Mouse (Mus musculus) stomach, postnatal 0 days (tissue): ENCODE measurements at regions not wholly inside any gene's neighbourhood (a gene's known extent, or its start where the extent isn't known, plus 50 kb on each side); places are given as distances from the start of the nearest gene placed in this dataset.

Experiments
- ATAC-seq: fragments of 200-750 bp; cut with Nextera tagmentation; 2 replicates; pipeline ENCODE4 v1.8.0; 2017; ENCODE audit not compliant: low FRiP score, low TSS enrichment
- DNase-seq: peaks from one replicate; pipeline ENCODE4 v3.0.0-alpha.2; 2016; ENCODE audit warnings: low spot score
- H3K27ac ChIP-seq: fragments of 300-500 bp; sonication (generic); replicated peaks from 2 replicates; pipeline ENCODE4 v1.5.1; 2014; ENCODE audit warnings: mild to moderate bottlenecking, control low read depth
- H3K27me3 ChIP-seq: fragments of 300-500 bp; sonication (generic); 2 replicates; pipeline ENCODE4 v1.6.1; 2014; ENCODE audit warnings: low read length; ENCODE audit not compliant: control insufficient read depth, insufficient read depth
- H3K36me3 ChIP-seq: fragments of 300-500 bp; sonication (generic); 2 replicates; pipeline ENCODE4 v1.6.1; 2014; ENCODE audit warnings: low read length, mixed read lengths; ENCODE audit not compliant: control insufficient read depth, insufficient read depth
- H3K4me1 ChIP-seq: fragments of 300-500 bp; sonication (generic); replicated peaks from 2 replicates; pipeline ENCODE4 v1.6.1; 2014; ENCODE audit warnings: antibody characterized with exemption; ENCODE audit not compliant: control insufficient read depth, insufficient read depth
- H3K4me2 ChIP-seq: fragments of 300-500 bp; sonication (generic); replicated peaks from 2 replicates; pipeline ENCODE4 v1.6.1; 2014; ENCODE audit warnings: low read depth, mild to moderate bottlenecking, control low read depth, moderate library complexity
- H3K4me3 ChIP-seq: fragments of 300-500 bp; sonication (generic); 2 replicates; pipeline ENCODE4 v1.5.1; 2014; ENCODE audit warnings: low read depth, low read length, control low read depth
- H3K9ac ChIP-seq: fragments of 300-500 bp; sonication (generic); 2 replicates; pipeline ENCODE4 v1.6.1; 2014; ENCODE audit warnings: mild to moderate bottlenecking, low read length, control low read depth, mixed read lengths
- H3K9me3 ChIP-seq: fragments of 300-500 bp; sonication (generic); 2 replicates; pipeline ENCODE4 v1.6.1; 2016; ENCODE audit warnings: low read length; ENCODE audit not compliant: control insufficient read depth
- CTCF ChIP-seq: IDR thresholded peaks from 2 replicates; pipeline ENCODE4 v1.5.1; 2016; ENCODE audit warnings: antibody characterized with exemption, low read depth, mild to moderate bottlenecking, moderate library complexity
- EP300 ChIP-seq: optimal IDR thresholded peaks from 2 replicates; pipeline ENCODE3; 2016; ENCODE audit warnings: antibody characterized with exemption
- WGBS: fragments of 180-500 bp; shearing (Covaris S2); extraction: QIAGEN DNeasy Blood & Tissue Kit; methylation state at CpG from one replicate; pipeline ENCODE4 v1.1.7; 2014; 5-methylcytosine and 5-hydroxymethylcytosine counted together

- WGBS: 74% methylated on average over 7 of the region's 7 CpGs
- H3K4me2 ChIP-seq: no peak overlapping the region
- no peaks in the 10 kb centered on the region for H3K4me1 ChIP-seq
- H3K9me3 ChIP-seq: no peaks in the 10 kb centered on the region
- H3K27ac ChIP-seq: no peak overlapping the region
- no peak overlapping the region for H3K4me3 ChIP-seq
- TF ChIP-seq EP300 (no peak), CTCF (peak; percentile 22; the same call in 1 of the 2 replicates)
- no peaks in the 10 kb centered on the region for H3K27me3 ChIP-seq
- no peak overlapping the region for H3K9ac ChIP-seq
- H3K36me3 ChIP-seq: no peaks in the 10 kb centered on the region
- DNase-seq: no peak
- no peak for ATAC-seq
Observed at GRCm38 (mm10) chr3:121609845-121610244, 60.7 kb upstream of the 4930432M17Rik start.

GRCm38 (mm10) chr3:121609090-121609489 is 61.5 kb upstream of the 4930432M17Rik start:
- Histone ChIP-seq H3K9ac (no peak overlapping the region), H3K4me2 (no peak overlapping the region), H3K4me1 (no peaks in the 10 kb centered on the region; the same call in 1 of the 2 replicates), H3K9me3 (no peaks in the 10 kb centered on the region), H3K27ac (no peak overlapping the region), H3K27me3 (no peaks in the 10 kb centered on the region), H3K4me3 (no peak overlapping the region), H3K36me3 (no peaks in the 10 kb centered on the region)
- ATAC-seq (no peak), DNase-seq (no peak)
- 44% methylated on average over 7 of the region's 7 CpGs for WGBS
- TF ChIP-seq CTCF (no peak), EP300 (no peak)

- Histone ChIP-seq H3K9ac (no peak overlapping the region), H3K27me3 (no peaks in the 10 kb centered on the region), H3K4me3 (no peak overlapping the region), H3K27ac (peak overlapping the region; percentile 40), H3K4me2 (no peak overlapping the region), H3K9me3 (no peaks in the 10 kb centered on the region), H3K36me3 (no peaks in the 10 kb centered on the region), H3K4me1 (peaks cover 3% of the 10 kb centered on the region; the same call in 1 of the 2 replicates)
- no peak for DNase-seq
- TF ChIP-seq EP300 (no peak), CTCF (no peak; the same call in 1 of the 2 replicates)
- peak; percentile 46 for ATAC-seq
- 32% methylated on average over 6 of the region's 6 CpGs for WGBS
Observed at GRCm38 (mm10) chr3:121604737-121605136, 65.8 kb upstream of the 4930432M17Rik start.

GRCm38 (mm10) chr3:121604081-121604480 is 66.5 kb upstream of the 4930432M17Rik start:
- Histone ChIP-seq H3K36me3 (no peaks in the 10 kb centered on the region), H3K4me3 (no peak overlapping the region), H3K9me3 (no peaks in the 10 kb centered on the region), H3K9ac (no peak overlapping the region), H3K27me3 (no peaks in the 10 kb centered on the region), H3K27ac (peak overlapping the region; percentile 40; the same call in 1 of the 2 replicates), H3K4me1 (peaks cover 3% of the 10 kb centered on the region; the same call in 1 of the 2 replicates), H3K4me2 (no peak overlapping the region)
- no peak for DNase-seq
- TF ChIP-seq EP300: no peak
- TF ChIP-seq CTCF: no peak
- 69% methylated on average over 9 of the region's 9 CpGs for WGBS
- ATAC-seq: no peak

GRCm38 (mm10) chr3:121602826-121603370 is 67.7 kb upstream of the 4930432M17Rik start:
- H3K27me3 ChIP-seq: no peaks in the 10 kb centered on the region
- WGBS: 82% methylated on average over 10 of the region's 10 CpGs
- ATAC-seq: no peak
- no peak overlapping the region for H3K4me2 ChIP-seq
- no peaks in the 10 kb centered on the region for H3K9me3 ChIP-seq
- H3K36me3 ChIP-seq: no peaks in the 10 kb centered on the region
- peaks cover 3% of the 10 kb centered on the region; the same call in 1 of the 2 replicates for H3K4me1 ChIP-seq
- no peak for TF ChIP-seq EP300
- DNase-seq: no peak
- no peak overlapping the region for H3K9ac ChIP-seq
- H3K4me3 ChIP-seq: no peak overlapping the region
- H3K27ac ChIP-seq: peak overlapping the region; percentile 82

GRCm38 (mm10) chr3:121602082-121602561 is 68.4 kb upstream of the 4930432M17Rik start:
- peak; percentile 58 for DNase-seq
- 23% methylated on average over 8 of the region's 8 CpGs for WGBS

More at GRCm38 (mm10) chr3:121602082-121602561, 68.4 kb upstream of the 4930432M17Rik start:
- H3K4me2 ChIP-seq: no peak overlapping the region
- TF ChIP-seq EP300 (no peak), CTCF (0 out of 2 replicates have a peak, but pooled peaks have one; percentile 24)
- H3K4me1 ChIP-seq: peaks cover 3% of the 10 kb centered on the region; the same call in 1 of the 2 replicates
- no peak overlapping the region for H3K9ac ChIP-seq
- no peaks in the 10 kb centered on the region for H3K36me3 ChIP-seq
- H3K27me3 ChIP-seq: no peaks in the 10 kb centered on the region
- H3K9me3 ChIP-seq: no peaks in the 10 kb centered on the region
- ATAC-seq: peak; percentile 82
- H3K4me3 ChIP-seq: no peak overlapping the region
- H3K27ac ChIP-seq: peak overlapping the region; percentile 82
